Mouse (Mus musculus): ENCODE results near the gene Cfap54. TPM values are rescaled to one million over a fixed set of nuclear protein-coding genes. Genes with fewer than 3 reads are reported as not detected.

The Cfap54 gene
- polyA plus RNA-seq, 1 experiment: 0.09 TPM

GRCm38 (mm10) chr10:92790247-92790646 is 291.2 kb downstream of the Cfap54 start:
- Histone ChIP-seq H3K4me1 (ENCODE audit: control insufficient read depth, insufficient read depth, insufficient read length) (no peaks in the 10 kb centered on the region), H3K36me3 (ENCODE audit: control insufficient read depth, insufficient read depth, low read length) (no peaks in the 10 kb centered on the region), H3K27ac (ENCODE audit: insufficient read depth, low read length) (no peak overlapping the region), H3K27me3 (ENCODE audit: control insufficient read depth, insufficient read depth, low read length) (no peaks in the 10 kb centered on the region), H3K4me3 (ENCODE audit: extremely low read depth, insufficient read depth, insufficient read length) (no peak overlapping the region)
- 89% methylated on average over 2 of the region's 2 CpGs for WGBS
- DNase-seq (ENCODE audit: low read depth in 1 of 2, low spot score in 2 of 2): no peak
- TF ChIP-seq CTCF (IDR thresholded peaks at IDR 0.05; ENCODE audit: extremely low read depth, insufficient read depth, insufficient read length, insufficient replicate concordance) (no peak), POLR2A (IDR thresholded peaks at IDR 0.05; ENCODE audit: low read depth, low read length) (no peak)

- Histone ChIP-seq H3K4me3 (ENCODE audit: extremely low read depth, insufficient read depth, insufficient read length) (no peak overlapping the region), H3K36me3 (ENCODE audit: control insufficient read depth, insufficient read depth, low read length) (no peaks in the 10 kb centered on the region), H3K27me3 (ENCODE audit: control insufficient read depth, insufficient read depth, low read length) (no peaks in the 10 kb centered on the region), H3K27ac (ENCODE audit: insufficient read depth, low read length) (no peak overlapping the region), H3K4me1 (ENCODE audit: control insufficient read depth, insufficient read depth, insufficient read length) (no peaks in the 10 kb centered on the region)
- 82% methylated on average over 13 of the region's 13 CpGs for WGBS
- TF ChIP-seq POLR2A (IDR thresholded peaks at IDR 0.05; ENCODE audit: low read depth, low read length): no peak
- DNase-seq (ENCODE audit: low read depth in 1 of 2, low spot score in 2 of 2): no peak
Measured at GRCm38 (mm10) chr10:92788410-92789096, 292.9 kb downstream of the Cfap54 start.

GRCm38 (mm10) chr10:92782691-92783090 is 298.7 kb downstream of the Cfap54 start:
- Histone ChIP-seq H3K4me1 (ENCODE audit: control insufficient read depth, insufficient read depth, insufficient read length) (no peaks in the 10 kb centered on the region), H3K27me3 (ENCODE audit: control insufficient read depth, insufficient read depth, low read length) (no peaks in the 10 kb centered on the region), H3K36me3 (ENCODE audit: control insufficient read depth, insufficient read depth, low read length) (no peaks in the 10 kb centered on the region), H3K4me3 (ENCODE audit: extremely low read depth, insufficient read depth, insufficient read length) (no peak overlapping the region), H3K27ac (ENCODE audit: insufficient read depth, low read length) (no peak overlapping the region)
- WGBS: 92% methylated on average over 5 of the region's 5 CpGs
- TF ChIP-seq POLR2A (IDR thresholded peaks at IDR 0.05; ENCODE audit: low read depth, low read length): no peak
- DNase-seq (ENCODE audit: low read depth in 1 of 2, low spot score in 2 of 2): no peak

GRCm38 (mm10) chr10:92754359-92754758 is 327.1 kb downstream of the Cfap54 start:
- Histone ChIP-seq H3K4me1 (ENCODE audit: control insufficient read depth, insufficient read depth, insufficient read length) (no peaks in the 10 kb centered on the region), H3K27me3 (ENCODE audit: control insufficient read depth, insufficient read depth, low read length) (no peaks in the 10 kb centered on the region), H3K4me3 (ENCODE audit: extremely low read depth, insufficient read depth, insufficient read length) (no peak overlapping the region), H3K36me3 (ENCODE audit: control insufficient read depth, insufficient read depth, low read length) (no peaks in the 10 kb centered on the region), H3K27ac (ENCODE audit: insufficient read depth, low read length) (no peak overlapping the region)
- TF ChIP-seq CTCF (IDR thresholded peaks at IDR 0.05; ENCODE audit: extremely low read depth, insufficient read depth, insufficient read length, insufficient replicate concordance): no peak
- TF ChIP-seq POLR2A (IDR thresholded peaks at IDR 0.05; ENCODE audit: low read depth, low read length): no peak
- DNase-seq (ENCODE audit: low read depth in 1 of 2, low spot score in 2 of 2): no peak
- 94% methylated on average over 5 of the region's 5 CpGs for WGBS

- Histone ChIP-seq H3K4me3 (ENCODE audit: extremely low read depth, insufficient read depth, insufficient read length) (no peak overlapping the region), H3K4me1 (ENCODE audit: control insufficient read depth, insufficient read depth, insufficient read length) (no peaks in the 10 kb centered on the region), H3K27me3 (ENCODE audit: control insufficient read depth, insufficient read depth, low read length) (no peaks in the 10 kb centered on the region), H3K36me3 (ENCODE audit: control insufficient read depth, insufficient read depth, low read length) (no peaks in the 10 kb centered on the region), H3K27ac (ENCODE audit: insufficient read depth, low read length) (no peak overlapping the region)
- no peak for DNase-seq (ENCODE audit: low read depth in 1 of 2, low spot score in 2 of 2)
- 69% methylated on average over 3 of the region's 3 CpGs for WGBS
- TF ChIP-seq POLR2A (IDR thresholded peaks at IDR 0.05; ENCODE audit: low read depth, low read length): no peak
- no peak for TF ChIP-seq CTCF (IDR thresholded peaks at IDR 0.05; ENCODE audit: extremely low read depth, insufficient read depth, insufficient read length, insufficient replicate concordance)
Measured at GRCm38 (mm10) chr10:92730339-92730738, 351.1 kb downstream of the Cfap54 start.

GRCm38 (mm10) chr10:92728723-92729122 is 352.7 kb downstream of the Cfap54 start:
- no peaks in the 10 kb centered on the region for H3K27me3 ChIP-seq (ENCODE audit: control insufficient read depth, insufficient read depth, low read length)
- no peak for DNase-seq (ENCODE audit: low read depth in 1 of 2, low spot score in 2 of 2)
- H3K27ac ChIP-seq (ENCODE audit: insufficient read depth, low read length): no peak overlapping the region
- 84% methylated on average over 3 of the region's 3 CpGs for WGBS
- H3K4me1 ChIP-seq (ENCODE audit: control insufficient read depth, insufficient read depth, insufficient read length): no peaks in the 10 kb centered on the region
- TF ChIP-seq CTCF (IDR thresholded peaks at IDR 0.05; ENCODE audit: extremely low read depth, insufficient read depth, insufficient read length, insufficient replicate concordance) (no peak), POLR2A (IDR thresholded peaks at IDR 0.05; ENCODE audit: low read depth, low read length) (no peak)
- no peaks in the 10 kb centered on the region for H3K36me3 ChIP-seq (ENCODE audit: control insufficient read depth, insufficient read depth, low read length)
- H3K4me3 ChIP-seq (ENCODE audit: extremely low read depth, insufficient read depth, insufficient read length): no peak overlapping the region

Other genes starting within 250 kb of the Cfap54 start
- gene Cdk17, start 79.3 kb upstream of the Cfap54 start, polyA plus RNA-seq (2012; rRNA removed): 18.5 and 27.3 TPM in 2 replicates
- 37.4 and 48.6 TPM in 2 replicates for gene Elk3, start 229.5 kb upstream of the Cfap54 start, polyA plus RNA-seq (2012; rRNA removed)

All from spleen, adult 2 months (tissue).